Mouse (Mus musculus) stomach, adult 2 months (tissue): ENCODE measurements around the gene Prr14l. TPM values are rescaled to one million over a fixed set of nuclear protein-coding genes. Genes with fewer than 3 reads are reported as not detected.

ENCODE experiments used
- polyA plus RNA-seq: library from polyadenylated mRNA; depleted of rRNA; stranded (reverse); fragments of >200 nt; gene quantifications from 2 replicates; pipeline ENCODE4 v1.2.3, GENCODE M21; 2012; rRNA removed

The Prr14l gene
- polyA plus RNA-seq, result 8.6 and 11.4 TPM in 2 replicates

DNA sequence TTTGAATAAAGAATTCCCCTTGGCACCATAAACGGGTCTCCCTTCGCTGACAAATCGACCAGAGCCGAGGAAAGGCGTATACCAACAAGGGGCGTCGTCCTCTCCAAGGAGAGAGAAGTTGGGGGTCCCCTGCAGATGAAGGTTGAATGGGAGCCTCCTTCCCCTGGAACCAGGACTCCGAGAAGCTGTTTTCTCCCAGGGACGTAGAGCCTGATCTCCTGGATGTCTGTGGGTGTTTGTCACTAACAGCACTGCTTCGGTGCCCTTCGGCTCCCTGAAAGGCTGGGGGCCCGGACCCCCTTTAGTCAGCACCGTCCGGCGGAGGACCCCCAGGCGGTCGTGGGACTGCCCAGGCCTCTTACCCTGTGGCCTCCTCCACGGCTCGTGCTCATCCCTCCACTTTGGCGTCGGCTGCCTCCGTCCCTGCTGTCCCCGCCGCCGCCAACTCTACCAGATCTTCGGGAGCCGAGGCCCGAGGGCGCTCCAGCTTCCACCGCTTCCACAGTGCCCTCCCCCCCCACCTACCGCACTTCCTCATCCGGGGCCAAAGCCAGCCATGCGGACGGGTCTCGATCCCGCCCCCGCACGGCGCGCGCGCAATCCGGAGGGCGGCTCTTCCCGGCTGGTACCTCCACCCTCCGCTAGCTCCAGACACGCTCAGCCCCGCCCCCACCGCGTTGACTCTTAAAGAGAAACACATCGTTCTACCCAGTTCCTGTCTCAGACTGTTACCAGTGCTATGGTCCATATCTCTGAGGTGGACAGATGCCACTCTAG, at the start of gene Prr14l:
Gene Prr14l (minus strand): TSS at position 526 of the 777 bp plus-strand sequence.

DNA sequence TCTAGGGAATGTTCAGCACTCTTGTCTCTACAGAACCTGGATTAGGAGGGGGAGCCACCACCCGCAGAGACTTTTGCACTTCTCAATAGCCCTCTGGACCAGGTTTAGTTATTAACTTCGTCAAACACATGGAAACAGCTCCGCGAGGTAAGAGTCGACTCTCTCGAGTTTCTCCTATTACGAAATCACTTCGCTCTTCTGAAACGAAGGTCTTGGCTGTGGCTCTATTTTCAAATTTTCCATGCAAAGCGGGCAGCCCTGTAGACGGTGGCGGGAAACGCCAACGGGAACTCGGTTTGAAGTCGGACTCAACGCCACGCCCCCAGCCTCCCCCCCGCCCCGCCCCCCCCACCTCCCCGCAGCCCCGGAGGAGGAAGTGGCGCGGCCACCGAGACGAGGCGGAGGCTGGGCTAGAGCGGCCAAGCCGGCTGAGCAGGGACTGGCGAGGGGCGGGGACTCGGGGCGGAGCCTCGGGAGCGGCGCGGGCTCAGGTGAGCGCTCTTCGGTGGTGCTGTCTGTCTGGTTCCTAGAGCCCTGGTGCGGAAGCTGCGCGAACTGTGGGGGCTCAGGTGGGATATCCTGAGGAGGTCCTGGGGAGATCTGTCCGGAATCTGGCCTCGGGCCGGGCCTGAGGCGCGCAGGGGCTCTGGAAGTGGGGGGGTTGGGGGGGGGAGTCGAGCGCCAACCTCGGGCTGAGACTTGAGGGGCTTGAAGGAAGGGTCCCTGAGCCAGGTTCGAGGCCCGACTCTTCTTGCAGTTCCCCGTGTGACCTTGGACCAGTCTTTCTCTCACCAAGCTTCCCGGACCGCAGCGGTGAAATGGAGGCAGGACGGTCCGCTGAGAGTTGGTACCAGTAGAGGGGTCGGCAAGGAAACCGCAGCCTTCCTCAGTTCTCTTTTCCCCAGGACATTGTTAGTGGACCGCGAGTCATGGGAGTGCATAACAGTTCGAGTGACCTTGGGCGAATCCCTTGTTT, 9.5 kb upstream of the Prr14l start, which contains the start of gene Depdc5:
Gene Depdc5 (plus strand): TSS at position 449 of the 976 bp plus-strand sequence.

DNA sequence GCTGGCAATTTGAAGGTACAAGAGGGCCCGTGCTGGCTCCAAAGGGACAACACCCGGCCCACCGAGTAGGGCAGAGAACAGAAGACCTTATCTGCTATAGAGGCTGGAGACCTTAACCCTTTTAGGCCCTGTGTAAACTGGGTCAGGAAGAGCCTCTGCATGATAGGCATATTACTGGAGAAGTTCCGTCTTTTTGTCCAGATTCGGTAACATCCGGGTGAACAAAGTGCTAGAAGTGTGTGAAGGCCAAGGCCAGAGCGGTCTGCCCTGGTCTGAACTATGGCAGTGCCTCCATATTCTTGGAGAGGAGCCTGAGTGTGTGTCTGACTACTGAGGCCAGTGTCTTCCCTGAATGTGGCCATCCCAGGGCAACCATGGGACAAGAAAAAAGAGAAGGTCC, 27.0 kb downstream of the Prr14l start, which contains the start of gene Gm20671:
Gene Gm20671 (minus strand): TSS at position 101 of the 400 bp plus-strand sequence.

DNA sequence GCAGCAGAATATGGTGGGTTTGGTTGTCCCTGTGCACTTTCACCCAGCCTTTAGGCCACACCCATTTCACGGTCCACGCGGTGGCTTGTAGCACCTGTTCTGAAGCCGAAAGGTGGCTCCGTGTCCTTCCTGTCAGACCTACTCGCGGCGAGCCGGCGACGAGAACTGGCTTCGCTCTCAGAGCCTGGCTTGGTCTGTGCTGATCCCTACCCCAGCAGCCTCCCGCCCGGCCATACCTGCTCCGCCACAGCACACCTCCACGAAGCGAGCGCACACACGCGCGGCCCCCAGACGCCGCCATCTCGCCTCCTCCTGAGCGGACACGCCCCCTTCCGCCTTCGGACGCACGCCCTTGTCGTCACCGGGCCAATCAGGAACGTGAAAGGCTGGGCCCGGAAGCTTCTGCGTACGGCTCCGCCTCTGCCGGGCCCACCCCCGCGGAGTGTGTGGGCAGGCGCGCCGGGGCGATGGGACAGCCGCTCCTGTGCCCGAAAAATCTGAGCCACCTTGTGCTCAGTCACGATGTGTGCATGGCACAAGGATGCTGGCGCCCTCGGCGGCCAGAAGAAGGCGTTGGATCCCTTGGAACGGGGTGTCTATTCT, 68.6 kb downstream of the Prr14l start, which contains the start of gene Pisd:
Gene Pisd (minus strand): TSS at position 334 of the 603 bp plus-strand sequence.

Other genes with a start within 250 kb of the Prr14l start
- gene Yes1, start 243.1 kb downstream of the Prr14l start, polyA plus RNA-seq, result 0.65 and 2.0 TPM in 2 replicates
- 26.7 and 31.4 TPM in 2 replicates for gene Pisd, start 68.6 kb downstream of the Prr14l start, polyA plus RNA-seq
- 3.1 and 3.4 TPM in 2 replicates for gene Gm20671, start 27.1 kb downstream of the Prr14l start, polyA plus RNA-seq
- 2.2 and 3.0 TPM in 2 replicates for gene Depdc5, start 9.4 kb upstream of the Prr14l start, polyA plus RNA-seq
- gene Ywhah, start 164.6 kb upstream of the Prr14l start, polyA plus RNA-seq, result 33.7 and 48.3 TPM in 2 replicates
- gene Slc5a1, start 250.0 kb upstream of the Prr14l start, polyA plus RNA-seq, result 2.3 and 2.6 TPM in 2 replicates